Mouse (Mus musculus) liver, embryonic 14.5 days (tissue): ENCODE measurements around the gene Arhgap42.

Source experiments
- CTCF ChIP-seq: IDR thresholded peaks from 2 replicates; pipeline ENCODE4 v1.5.1; 2016; ENCODE audit warnings: antibody characterized with exemption, low read depth, control low read depth
- EP300 ChIP-seq: IDR thresholded peaks from 2 replicates; pipeline ENCODE4 v1.6.1; 2016; ENCODE audit warnings: antibody characterized with exemption, low read depth

DNA sequence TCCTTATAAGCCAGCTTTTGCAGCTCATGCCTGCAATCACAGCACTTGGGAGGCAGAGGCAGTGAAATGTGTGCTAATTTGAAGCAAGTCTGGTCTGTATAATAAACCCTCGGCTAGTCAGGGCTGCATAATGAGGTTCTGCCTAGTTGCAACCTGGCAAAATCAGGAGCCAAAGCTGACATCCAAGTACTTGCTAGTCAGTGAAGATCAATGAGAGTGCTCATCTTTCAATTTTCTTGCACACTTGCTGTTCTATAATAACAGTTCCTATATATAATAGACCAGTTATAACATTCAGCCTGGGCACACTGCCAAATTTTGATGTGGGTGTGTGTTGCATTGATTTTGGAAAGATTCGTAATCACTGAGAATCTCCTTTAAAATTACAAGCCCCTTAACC, 261.1 kb downstream of the Arhgap42 start:
- no peak for TF ChIP-seq CTCF
- no peak for TF ChIP-seq EP300
